9 mouse cellular contexts compared by ENCODE assay signal in the genomic region with DNA sequence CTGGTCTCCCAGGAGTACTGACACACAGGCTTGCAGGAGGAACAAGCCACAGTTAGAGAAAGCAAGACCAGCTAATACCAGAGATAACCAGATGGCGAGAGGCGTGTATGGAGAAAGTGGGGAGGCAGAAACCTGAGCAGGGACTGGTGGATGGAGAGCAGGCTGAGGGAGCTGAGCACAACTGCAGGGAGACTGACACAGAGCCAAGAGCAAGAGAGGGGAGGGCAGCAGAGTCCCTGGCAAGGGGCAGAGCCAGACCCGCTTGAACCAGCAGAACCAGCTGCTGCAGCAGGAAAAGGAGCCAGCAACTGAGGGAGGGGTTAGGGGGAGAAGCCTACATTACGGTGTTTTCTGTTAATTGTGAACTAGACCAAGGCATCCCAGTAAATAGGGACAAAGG. TPM values are rescaled to one million over a fixed set of nuclear protein-coding genes. Genes with fewer than 3 reads are reported as not detected.
DNase-seq lines count a peak whose midpoint lies in the region; ATAC-seq and TF ChIP-seq lines count a peak whose summit lies in the region.
"Had no signal": no experiment of that assay in that cellular context is flagged by ENCODE, and none has a peak within 500 bp of the region (broad histone marks: within the 10 kb centered on the region; RNA-seq: fewer than 3 reads in every experiment).

No protein-coding gene starts in this region.

- TF ChIP-seq CTCF in forebrain, postnatal 0 days (IDR thresholded peaks at IDR 0.05; ENCODE audit: low read depth): no peak

- H3K9me3 ChIP-seq in forebrain, postnatal 0 days (ENCODE audit: low read length): no peaks in the 10 kb centered on the region
- no peaks in the 10 kb centered on the region for H3K9me3 ChIP-seq in forebrain, embryonic 10.5 days
- H3K9me3 ChIP-seq in ES-E14 (ENCODE audit: control insufficient read depth, insufficient read depth, low read depth, low read length): no peaks in the 10 kb centered on the region
- no peaks in the 10 kb centered on the region for H3K9me3 ChIP-seq in limb, embryonic 15.5 days

- H3K9ac ChIP-seq in forebrain, postnatal 0 days: no peak overlapping the region
- H3K9ac ChIP-seq in ES-E14 (ENCODE audit: insufficient read depth, low read depth, low read length, poor library complexity, severe bottlenecking): 0 out of 2 replicates have a peak overlapping the region, but pooled peaks have one; percentile 14
- no peak overlapping the region for H3K9ac ChIP-seq in limb, embryonic 15.5 days

- H3K4me1 ChIP-seq in forebrain, postnatal 0 days (ENCODE audit: insufficient read depth): no peaks in the 10 kb centered on the region
- H3K4me1 ChIP-seq in forebrain, embryonic 10.5 days: peaks cover under 1% of the 10 kb centered on the region
- peaks cover 0 to 2% of the 10 kb centered on the region in 2 experiments; a peak in 1 of 4 replicates for H3K4me1 ChIP-seq in ES-E14 (ENCODE audit: control insufficient read depth in 2 of 2, insufficient read depth in 2 of 2, low read length in 2 of 2, poor library complexity in 1 of 2)
- peaks cover 4% of the 10 kb centered on the region for H3K4me1 ChIP-seq in limb, embryonic 15.5 days

- no peaks in the 10 kb centered on the region for H3K27me3 ChIP-seq in forebrain, postnatal 0 days (ENCODE audit: insufficient read depth, low read length)
- no peaks in the 10 kb centered on the region for H3K27me3 ChIP-seq in forebrain, embryonic 10.5 days (ENCODE audit: poor library complexity, severe bottlenecking)
- H3K27me3 ChIP-seq in limb, embryonic 15.5 days: no peaks in the 10 kb centered on the region

- H3K36me3 ChIP-seq in forebrain, postnatal 0 days (ENCODE audit: insufficient read depth): no peaks in the 10 kb centered on the region
- no peaks in the 10 kb centered on the region for H3K36me3 ChIP-seq in forebrain, embryonic 10.5 days (replicated peaks)
- H3K36me3 ChIP-seq in ES-E14 (ENCODE audit: control insufficient read depth, insufficient read depth, low read length, poor library complexity, severe bottlenecking): no peaks in the 10 kb centered on the region
- no peaks in the 10 kb centered on the region for H3K36me3 ChIP-seq in limb, embryonic 15.5 days

- in situ Hi-C loops in ES-E14 (cut with MboI; ENCODE audit: low sequenced_read_pairs in 2 of 2, unreplicated experiment in 2 of 2): no loop called here

- no peak overlapping the region for H3K4me3 ChIP-seq in forebrain, postnatal 0 days (ENCODE audit: low read depth, low read length)
- H3K4me3 ChIP-seq in forebrain, embryonic 10.5 days: no peak overlapping the region
- peak overlapping the region in 1 of 2 experiments; percentile 64; a peak in 2 of 4 replicates for H3K4me3 ChIP-seq in ES-E14 (ENCODE audit: insufficient read depth in 1 of 2, low read depth in 1 of 2, low read length in 2 of 2, poor library complexity in 1 of 2, severe bottlenecking in 1 of 2)
- H3K4me3 ChIP-seq in limb, embryonic 15.5 days: no peak overlapping the region
- H3K4me3 ChIP-seq: heart, adult 2 months had no signal

- ATAC-seq in forebrain, postnatal 0 days: peak; percentile 79
- no peak for ATAC-seq in limb, embryonic 15.5 days (ENCODE audit: insufficient number of reproducible peaks, low FRiP score, low TSS enrichment, low read depth)

- 30% methylated on average over 4 of the region's 4 CpGs for WGBS in forebrain, postnatal 0 days
- 49% methylated on average over 4 of the region's 4 CpGs for WGBS in forebrain, embryonic 10.5 days
- 27% methylated on average over 4 of the region's 4 CpGs for WGBS in limb, embryonic 15.5 days

- H3K4me2 ChIP-seq in forebrain, postnatal 0 days (ENCODE audit: low read depth): no peak overlapping the region
- no peak overlapping the region; the same call in 1 of the 2 replicates for H3K4me2 ChIP-seq in limb, embryonic 15.5 days

- peak; percentile 8 for DNase-seq in forebrain, postnatal 0 days
- no peak for DNase-seq in forebrain, embryonic 10.5 days (ENCODE audit: extremely low spot score, low spot score)
- DNase-seq in ES-E14 (ENCODE audit: low read depth, low spot score): peak; percentile 47
- DNase-seq in cerebellum, postnatal 10 days: peak; percentile 87 to 90
- DNase-seq in kidney, adult 8-10 months: peak; percentile 69 to 84
- DNase-seq in testis, postnatal 10 days (ENCODE audit: low spot score): peak; percentile 49
- no peak for DNase-seq in urinary bladder, postnatal 10 days (ENCODE audit: low spot score)

- no peak overlapping the region for H3K27ac ChIP-seq in forebrain, postnatal 0 days (ENCODE audit: low read depth, low read length)
- H3K27ac ChIP-seq in forebrain, embryonic 10.5 days: no peak overlapping the region
- no peak overlapping the region for H3K27ac ChIP-seq in ES-E14 (ENCODE audit: insufficient read depth, low read depth, low read length, poor library complexity, severe bottlenecking)
- peak overlapping the region; percentile 54; the same call in 1 of the 2 replicates for H3K27ac ChIP-seq in limb, embryonic 15.5 days
- H3K27ac ChIP-seq: heart, adult 2 months had no signal

TF ChIP-seq in ES-E14, 5 proteins besides CTCF, POLR2A, EP300 and RAD21:
- no peak for TF ChIP-seq MAFK (IDR thresholded peaks at IDR 0.05; ENCODE audit: insufficient read depth, low read depth, low read length)
- TF ChIP-seq HCFC1 (IDR thresholded peaks at IDR 0.05; ENCODE audit: borderline replicate concordance, insufficient read depth, low read length): no peak
- no peak for TF ChIP-seq ZNF384 (IDR thresholded peaks at IDR 0.05; ENCODE audit: low read depth, low read length)
- TF ChIP-seq CHD2 (IDR thresholded peaks at IDR 0.05; ENCODE audit: low read depth, low read length): no peak
- no peak for TF ChIP-seq ZC3H11A (IDR thresholded peaks at IDR 0.05; ENCODE audit: borderline replicate concordance, low read depth, low read length)

RNA-seq across cellular contexts. Expression of a gene that starts 6.0 kb away (rescaled TPM):
- total RNA-seq in forebrain, postnatal 0 days (2014; rRNA removed): 39.9 and 43.7 TPM in 2 replicates
- polyA plus RNA-seq in forebrain, postnatal 0 days (2015; fragmentation: Nextera tagmentation; extraction: Ambion mirVana): 29.5 and 38.1 TPM in 2 replicates
- polyA plus RNA-seq in forebrain, embryonic 10.5 days (2016; fragmentation: Nextera tagmentation; extraction: Ambion mirVana): 51.2 and 51.5 TPM in 2 replicates
- total RNA-seq in ES-E14 (2012; rRNA removed): 14.5 and 22.8 TPM in 2 replicates
- polyA plus RNA-seq in limb, embryonic 15.5 days (2015; fragmentation: Nextera tagmentation; extraction: Ambion mirVana): 45.1 and 47.4 TPM in 2 replicates

RNA-seq across cellular contexts. Expression of a gene that starts 49.7 kb away (rescaled TPM):
- total RNA-seq in forebrain, postnatal 0 days (2014; rRNA removed): 6.0 and 6.6 TPM in 2 replicates
- 1.2 and 2.2 TPM in 2 replicates for polyA plus RNA-seq in forebrain, postnatal 0 days (2015; fragmentation: Nextera tagmentation; extraction: Ambion mirVana)
- polyA plus RNA-seq in forebrain, embryonic 10.5 days (2016; fragmentation: Nextera tagmentation; extraction: Ambion mirVana): 7.9 and 8.9 TPM in 2 replicates
- total RNA-seq in ES-E14 (2012; rRNA removed): 17.8 and 21.8 TPM in 2 replicates
- polyA plus RNA-seq in limb, embryonic 15.5 days (2015; fragmentation: Nextera tagmentation; extraction: Ambion mirVana): 6.7 and 7.0 TPM in 2 replicates

Comparison
In these comparisons a context has a peak if more than half of its experiments do, and no peak if none do; other contexts are left out.
1. DNase-seq: peak in forebrain, postnatal 0 days (single experiment), ES-E14 (single experiment), cerebellum, postnatal 10 days (2 of 2), kidney, adult 8-10 months (2 of 2) and testis, postnatal 10 days (single experiment); none in forebrain, embryonic 10.5 days (single experiment) and urinary bladder, postnatal 10 days (single experiment).